In the genomic region with DNA sequence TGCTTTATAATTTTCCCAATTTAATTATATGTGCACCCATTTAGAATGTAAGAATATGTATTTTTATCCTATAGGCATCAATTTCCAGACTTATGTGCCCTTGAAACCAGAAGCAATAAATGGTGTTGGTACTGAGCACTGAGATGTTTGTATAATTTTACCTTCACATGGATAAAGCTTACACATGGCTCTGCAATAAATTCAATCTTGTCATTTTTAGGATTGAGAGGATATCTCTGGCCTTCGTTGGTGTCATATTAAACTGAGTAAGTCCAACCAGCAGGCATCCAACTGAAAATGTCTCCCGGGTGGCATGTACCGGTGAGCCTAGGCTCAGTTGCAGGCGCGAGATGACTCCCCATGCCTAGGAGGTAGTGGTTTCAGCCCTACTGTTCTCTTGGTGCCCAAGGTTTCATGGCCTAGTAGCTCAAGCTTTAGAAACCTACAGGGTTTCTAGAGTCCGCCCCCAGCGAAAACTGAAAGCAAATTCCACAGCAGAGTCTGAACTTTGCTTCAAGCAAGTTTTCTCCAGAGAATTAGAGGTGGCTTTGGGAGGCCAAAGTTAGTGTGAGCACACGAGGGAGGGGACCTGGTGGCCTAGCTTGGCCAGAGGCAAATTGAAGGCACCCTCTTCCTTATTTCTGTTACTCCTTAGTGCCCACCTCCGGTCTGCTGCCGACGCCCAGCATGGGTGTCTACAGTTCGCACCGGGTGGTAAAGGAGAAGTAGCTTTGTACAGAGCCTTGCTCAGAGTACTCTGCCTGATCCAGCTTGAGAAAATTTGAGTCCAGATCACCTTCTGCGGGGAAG, we compare ENCODE assay signal across 8 mouse cellular contexts. TPM values are rescaled to one million over a fixed set of nuclear protein-coding genes. Genes with fewer than 3 reads are reported as not detected.
DNase-seq lines count a peak whose midpoint lies in the region; ATAC-seq and TF ChIP-seq lines count a peak whose summit lies in the region.

No protein-coding gene starts in this region.

- peak overlapping the region; percentile 68; the same call in 1 of the 2 replicates for H3K9ac ChIP-seq in midbrain, embryonic 12.5 days (replicated peaks)

- TF ChIP-seq CTCF in gastrocnemius, adult 2 months (IDR thresholded peaks at IDR 0.05), result no peak

- H3K27ac ChIP-seq in gastrocnemius, adult 2 months, result peak overlapping the region; percentile 78
- 0 out of 2 replicates have a peak overlapping the region, but pooled peaks have one; percentile 30 for H3K27ac ChIP-seq in midbrain, embryonic 12.5 days (replicated peaks)

- H3K9me3 ChIP-seq in midbrain, embryonic 12.5 days, result no peaks in the 10 kb centered on the region

- DNase-seq in gastrocnemius, adult 2 months, result peak; percentile 45
- no peak for DNase-seq in gastrocnemius, postnatal 25 days
- peak; percentile 68 for DNase-seq in adrenal gland, postnatal 10 days
- peak; percentile 54 to 72 for DNase-seq in kidney, postnatal 4 days
- DNase-seq in right cerebral cortex, postnatal 36 days (ENCODE audit: low spot score in 2 of 2), result no peak

- intact Hi-C loops in gastrocnemius, adult 2 months (cut with DNase I), result no loop called here

- H3K27me3 ChIP-seq in midbrain, embryonic 12.5 days, result peaks cover 45% of the 10 kb centered on the region

- WGBS in midbrain, embryonic 12.5 days, result 10% methylated on average over 14 of the region's 14 CpGs

- H3K4me1 ChIP-seq in midbrain, embryonic 12.5 days, result peaks cover 61% of the 10 kb centered on the region

- peak overlapping the region; percentile 86 for H3K4me2 ChIP-seq in midbrain, embryonic 12.5 days (replicated peaks)

- peak; percentile 62 for ATAC-seq in granulocyte monocyte progenitor cell, adult 5-6 weeks (replicated peaks; ENCODE audit: poor library complexity, severe bottlenecking)
- ATAC-seq in midbrain, embryonic 12.5 days (ENCODE audit: low FRiP score, low read depth), result no peak
- ATAC-seq in erythroid progenitor cell, adult 5-6 weeks (replicated peaks; ENCODE audit: low FRiP score, poor library complexity, severe bottlenecking), result no peak

- H3K36me3 ChIP-seq in midbrain, embryonic 12.5 days, result no peaks in the 10 kb centered on the region

- peak overlapping the region; percentile 83 for H3K4me3 ChIP-seq in gastrocnemius, adult 2 months
- H3K4me3 ChIP-seq in midbrain, embryonic 12.5 days, result peak overlapping the region; percentile 65

RNA-seq across cellular contexts. Expression of a gene that starts 4.1 kb away (rescaled TPM):
- 10 to 100 TPM in 1 of 2 experiments, 1 to 10 TPM in 1; 8.1 to 10.7 TPM for total RNA-seq in gastrocnemius, adult 2 months (2021)
- total RNA-seq in gastrocnemius, postnatal 25 days (2021), result 10 to 100 TPM in 1 of 2 experiments, 1 to 10 TPM in 1; 9.1 to 15.6 TPM
- 10 to 100 TPM; 17.9 to 25.1 TPM for total RNA-seq in adrenal gland, postnatal 10 days (2021)
- total RNA-seq in granulocyte monocyte progenitor cell, adult 5-6 weeks (2014; fragmentation: Nextera tagmentation), result not detected in 2 replicates
- total RNA-seq in granulocyte monocyte progenitor cell, adult 5-6 weeks (2017), result 0.04 and 0.05 TPM in 2 replicates
- polyA plus RNA-seq in midbrain, embryonic 12.5 days (2016; fragmentation: Nextera tagmentation; extraction: Ambion mirVana), result 19.4 and 22.4 TPM in 2 replicates
- total RNA-seq in erythroid progenitor cell, adult 5-6 weeks (2015; ENCODE audit: low replicate concordance), result not detected in 2 replicates
- not detected in 2 replicates for total RNA-seq in erythroid progenitor cell, adult 5-6 weeks (2017; ENCODE audit: low replicate concordance)

RNA-seq across cellular contexts. Expression of a gene that starts 26.1 kb away (rescaled TPM):
- total RNA-seq in gastrocnemius, adult 2 months (2021), result 1 to 10 TPM; 2.6 to 2.9 TPM
- 1 to 10 TPM; 1.7 to 3.8 TPM for total RNA-seq in gastrocnemius, postnatal 25 days (2021)
- total RNA-seq in adrenal gland, postnatal 10 days (2021), result 1 to 10 TPM; 3.6 to 4.9 TPM
- total RNA-seq in granulocyte monocyte progenitor cell, adult 5-6 weeks (2014; fragmentation: Nextera tagmentation), result 30.9 and 34.8 TPM in 2 replicates
- total RNA-seq in granulocyte monocyte progenitor cell, adult 5-6 weeks (2017), result 19.3 and 23.4 TPM in 2 replicates
- polyA plus RNA-seq in midbrain, embryonic 12.5 days (2016; fragmentation: Nextera tagmentation; extraction: Ambion mirVana), result 0.52 TPM in 1 of 2 replicates, not detected in the other
- total RNA-seq in erythroid progenitor cell, adult 5-6 weeks (2015; ENCODE audit: low replicate concordance), result 12.2 TPM in 1 of 2 replicates, not detected in the other
- total RNA-seq in erythroid progenitor cell, adult 5-6 weeks (2017; ENCODE audit: low replicate concordance), result not detected in 2 replicates

Comparison
In these comparisons a context has a peak if more than half of its experiments do, and no peak if none do; other contexts are left out.
1. DNase-seq: peak in gastrocnemius, adult 2 months (single experiment), adrenal gland, postnatal 10 days (single experiment) and kidney, postnatal 4 days (2 of 2); none in gastrocnemius, postnatal 25 days (single experiment) and right cerebral cortex, postnatal 36 days (0 of 2).
2. RNA of a gene that starts 4.1 kb away (total RNA-seq): 17.9 to 25.1 TPM in adrenal gland, postnatal 10 days, 9.1 to 15.6 TPM in gastrocnemius, postnatal 25 days and 8.1 to 10.7 TPM in gastrocnemius, adult 2 months; 0.04 to 0.05 TPM in granulocyte monocyte progenitor cell, adult 5-6 weeks and not detected in erythroid progenitor cell, adult 5-6 weeks; every median in the first group is over 4 times any median in the second.